Mouse (Mus musculus) CH12.LX (cell line): ENCODE measurements around the gene Camta1. TPM values are rescaled to one million over a fixed set of nuclear protein-coding genes. Genes with fewer than 3 reads are reported as not detected.

Source experiments
- DNase-seq: peaks from one replicate; pipeline ENCODE4 v3.0.0-alpha.2; 2013; ENCODE audit errors: extremely low read depth
- H3K27ac ChIP-seq: 2 replicates; pipeline ENCODE4 v1.5.1; 2012; ENCODE audit warnings: low read depth, mild to moderate bottlenecking, control low read depth, moderate library complexity; ENCODE audit not compliant: insufficient read depth
- H3K27me3 ChIP-seq: replicated peaks from 2 replicates; pipeline ENCODE3; 2012; ENCODE audit warnings: inconsistent platforms
- H3K36me3 ChIP-seq, 2 experiments: replicated peaks in 1 of 2; 2 replicates each; pipeline versions ENCODE3 to v1.6.1; 2012; ENCODE audit warnings: inconsistent platforms in 1 of 2, low read length in 1 of 2, mild to moderate bottlenecking in 1 of 2, mixed read lengths in 1 of 2, moderate library complexity in 1 of 2; ENCODE audit not compliant: control insufficient read depth in 1 of 2, insufficient read depth in 1 of 2
- H3K4me1 ChIP-seq, 2 experiments: 2 replicates each; pipeline ENCODE4 v1.6.1; 2012; ENCODE audit warnings: inconsistent platforms in 1 of 2, moderate library complexity in 1 of 2; ENCODE audit not compliant: insufficient read depth in 2 of 2, control insufficient read depth in 1 of 2
- H3K4me2 ChIP-seq: 2 replicates; pipeline ENCODE4 v1.6.1; 2012; ENCODE audit warnings: low read depth, mild to moderate bottlenecking, control low read depth; ENCODE audit not compliant: poor library complexity, insufficient read depth, severe bottlenecking
- H3K4me3 ChIP-seq, 3 experiments: fragments of 150-350 bp in 1 of 3; sonication (generic) in 1 of 3; replicated peaks in 1 of 3; 2 replicates each; pipeline versions ENCODE3 to v1.5.1; 2011 to 2012; ENCODE audit warnings: low read depth in 2 of 3, low read length in 2 of 3, mild to moderate bottlenecking in 2 of 3, moderate library complexity in 2 of 3, control low read depth in 1 of 3, improper control_type of control experiment in 1 of 3, inconsistent platforms in 1 of 3, mixed read lengths in 1 of 3; ENCODE audit not compliant: poor library complexity in 1 of 3
- H3K79me2 ChIP-seq: replicated peaks from 2 replicates; pipeline ENCODE4 v1.6.1; 2012; ENCODE audit warnings: mild to moderate bottlenecking, moderate library complexity; ENCODE audit not compliant: control insufficient read depth, poor library complexity, insufficient read depth, severe bottlenecking; ENCODE audit errors: extremely low read depth
- H3K9ac ChIP-seq: 2 replicates; pipeline ENCODE4 v1.6.1; 2012; ENCODE audit warnings: low read depth, mild to moderate bottlenecking, control low read depth, moderate library complexity; ENCODE audit not compliant: insufficient read depth
- H3K9me3 ChIP-seq: replicated peaks from 2 replicates; pipeline ENCODE3; 2012; ENCODE audit warnings: low read length, inconsistent platforms, mixed read lengths
- BHLHE40 ChIP-seq: IDR thresholded peaks from 2 replicates; pipeline ENCODE4 v1.6.1; 2011; ENCODE audit warnings: mild to moderate bottlenecking, low read depth, low read length, improper control_type of control experiment
- CHD1 ChIP-seq: IDR thresholded peaks from 2 replicates; pipeline ENCODE4 v1.6.1; 2012; ENCODE audit warnings: low read depth, low read length, improper control_type of control experiment, inconsistent platforms
- CTCF ChIP-seq, 2 experiments: IDR thresholded peaks in 1 of 2; conservative IDR thresholded peaks in 1 of 2; 2 replicates each; pipeline ENCODE4 v1.5.1; 2011 to 2012; ENCODE audit warnings: low read depth in 2 of 2, low read length in 2 of 2, improper control_type of control experiment in 1 of 2, inconsistent platforms in 1 of 2, mild to moderate bottlenecking in 1 of 2, moderate library complexity in 1 of 2
- E2F4 ChIP-seq: IDR thresholded peaks from 2 replicates; pipeline ENCODE4 v1.6.1; 2011; ENCODE audit warnings: low read depth, low read length, improper control_type of control experiment; ENCODE audit not compliant: insufficient replicate concordance
- ELF1 ChIP-seq: IDR thresholded peaks from 2 replicates; pipeline ENCODE4 v1.6.1; 2014; ENCODE audit warnings: low read depth, mild to moderate bottlenecking, inconsistent platforms, low read length, improper control_type of control experiment
- ETS1 ChIP-seq: conservative IDR thresholded peaks from 2 replicates; pipeline ENCODE4 v1.6.1; 2012; ENCODE audit warnings: low read depth, mild to moderate bottlenecking, inconsistent platforms, low read length, improper control_type of control experiment, moderate library complexity
- GABPA ChIP-seq: IDR thresholded peaks from 2 replicates; pipeline ENCODE4 v1.6.1; 2012; ENCODE audit warnings: low read depth, low read length, improper control_type of control experiment, inconsistent platforms; ENCODE audit not compliant: insufficient replicate concordance
- HCFC1 ChIP-seq: IDR thresholded peaks from 2 replicates; pipeline ENCODE4 v1.6.1; 2012; ENCODE audit warnings: low read depth, mild to moderate bottlenecking, inconsistent platforms, low read length, improper control_type of control experiment
- JUN ChIP-seq: IDR thresholded peaks from 2 replicates; pipeline ENCODE4 v1.6.1; 2011; ENCODE audit warnings: low read depth, mild to moderate bottlenecking, low read length, improper control_type of control experiment, moderate library complexity; ENCODE audit not compliant: insufficient read depth
- KAT2A ChIP-seq: IDR thresholded peaks from 2 replicates; pipeline ENCODE4 v1.6.1; 2012; ENCODE audit warnings: low read length, improper control_type of control experiment, inconsistent platforms; ENCODE audit not compliant: insufficient replicate concordance
- PAX5 ChIP-seq: IDR thresholded peaks from 2 replicates; pipeline ENCODE4 v1.6.1; 2012; ENCODE audit warnings: low read length, inconsistent platforms, mixed read lengths
- POLR2A ChIP-seq: IDR thresholded peaks from 2 replicates; pipeline ENCODE4 v1.6.1; 2011; ENCODE audit warnings: low read depth, mild to moderate bottlenecking, improper control_type of control experiment, low read length
- RCOR1 ChIP-seq: conservative IDR thresholded peaks from 2 replicates; pipeline ENCODE4 v1.6.1; 2012; ENCODE audit warnings: low read depth, mild to moderate bottlenecking, inconsistent platforms, low read length, improper control_type of control experiment
- SIN3A ChIP-seq: IDR thresholded peaks from 2 replicates; pipeline ENCODE4 v1.6.1; 2012; ENCODE audit warnings: low read length, improper control_type of control experiment, inconsistent platforms
- TBP ChIP-seq: conservative IDR thresholded peaks from 2 replicates; pipeline ENCODE4 v1.6.1; 2011; ENCODE audit warnings: low read depth, low read length, improper control_type of control experiment
- TCF12 ChIP-seq: IDR thresholded peaks from 2 replicates; pipeline ENCODE4 v1.6.1; 2014; ENCODE audit warnings: low read depth, mild to moderate bottlenecking, inconsistent platforms, low read length, improper control_type of control experiment
- USF1 ChIP-seq: IDR thresholded peaks from 2 replicates; pipeline ENCODE4 v1.6.1; 2014; ENCODE audit warnings: low read depth, mild to moderate bottlenecking, inconsistent platforms, low read length, improper control_type of control experiment
- ZC3H11A ChIP-seq: IDR thresholded peaks from 2 replicates; pipeline ENCODE4 v1.6.1; 2012; ENCODE audit warnings: low read depth, mild to moderate bottlenecking, inconsistent platforms, low read length, improper control_type of control experiment
- ZMIZ1 ChIP-seq: IDR thresholded peaks from 2 replicates; pipeline ENCODE4 v1.6.1; 2012; ENCODE audit warnings: low read depth, mild to moderate bottlenecking, inconsistent platforms, low read length, improper control_type of control experiment
- ZNF384 ChIP-seq: IDR thresholded peaks from 2 replicates; pipeline ENCODE4 v1.6.1; 2012; ENCODE audit warnings: low read depth, low read length, improper control_type of control experiment, inconsistent platforms
- dilution Hi-C: fragments of 300-500 bp; cut with MboI; formaldehyde crosslinking; loops from 2 replicates; pipeline ENCODE4 v1.14.3; 2020; ENCODE audit warnings: low sequenced_read_pairs; ENCODE audit not compliant: extremely low pct_unique_long_range_greater_than_20kb, extremely low pct_ligation_motif_present
- in situ Hi-C: fragments of 300-500 bp; cut with MboI; formaldehyde crosslinking; loops from 3 replicates; pipeline ENCODE4 v1.14.3; 2019; ENCODE audit warnings: low sequenced_read_pairs, low pct_ligation_motif_present, low pct_unique_long_range_greater_than_20kb, mixed read lengths
- polyA plus RNA-seq: library from polyadenylated mRNA; unstranded; fragments of >175 nt; gene quantifications from 2 replicates; pipeline ENCODE4 v1.2.1, GENCODE M21; 2012; ENCODE audit warnings: low read depth; ENCODE audit not compliant: insufficient read length
- total RNA-seq, 2 experiments: library from RNA; depleted of rRNA; stranded (reverse); fragments of 300-350 nt in 1 of 2; fragments of >200 nt in 1 of 2; gene quantifications; 2 replicates each; pipeline ENCODE4 v1.2.3; 2012 to 2014

Gene Camta1
- total and polyA plus RNA-seq, 3 experiments: 9.9 to 32.5 (median 15.3) TPM

DNA sequence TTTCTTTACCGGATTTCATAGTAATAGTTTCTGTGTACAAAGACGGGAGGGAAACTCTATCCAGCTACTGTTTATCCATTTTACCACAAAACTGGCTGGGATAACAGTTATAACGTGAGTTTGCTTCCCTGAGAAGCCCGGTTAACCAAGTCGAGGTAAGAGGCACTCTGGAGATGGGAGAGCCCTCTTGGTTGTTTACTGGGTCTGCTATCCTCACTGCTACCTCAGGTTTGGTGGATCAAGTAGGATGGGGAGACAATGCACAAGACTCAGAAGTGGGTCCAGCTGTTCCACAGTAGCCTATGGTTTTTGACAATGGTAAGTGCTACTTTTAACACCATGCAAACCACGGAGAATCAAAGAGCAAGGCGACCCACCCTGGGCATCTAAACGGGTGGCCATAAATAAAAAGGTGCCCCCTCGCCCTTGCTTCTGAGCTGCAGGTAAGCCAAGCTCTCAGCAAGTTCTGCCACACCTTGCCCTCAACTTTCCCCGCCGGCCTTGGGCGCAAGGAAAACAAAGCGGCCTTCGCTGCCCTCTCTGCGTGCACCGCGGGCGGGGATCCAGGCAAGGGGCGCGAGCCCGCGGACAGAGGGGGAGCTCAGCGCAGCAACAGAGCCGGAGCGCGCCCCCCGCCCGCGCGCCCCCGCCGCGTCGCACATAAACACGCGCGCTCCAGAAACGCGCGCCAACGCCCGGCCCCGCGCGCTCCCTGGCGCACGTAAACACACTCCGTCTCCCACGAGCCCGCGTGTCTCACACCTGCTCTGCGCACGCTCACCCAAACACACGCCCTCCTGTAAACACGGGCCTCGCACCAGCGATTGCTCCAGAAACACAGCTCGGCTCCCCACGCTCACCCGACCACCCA lies 754.3 kb downstream of the Camta1 start:
- Histone ChIP-seq H3K27ac (no peak overlapping the region), H3K4me3 (no peak overlapping the region), H3K27me3 (no peaks in the 10 kb centered on the region), H3K9me3 (peaks cover 39% of the 10 kb centered on the region), H3K4me1 (no peaks in the 10 kb centered on the region), H3K4me2 (no peak overlapping the region), H3K36me3 (no peaks in the 10 kb centered on the region), H3K9ac (no peak overlapping the region), H3K79me2 (no peaks in the 10 kb centered on the region)
- dilution Hi-C loops (no loop called here), in situ Hi-C loops (no loop called here)
- TF ChIP-seq BHLHE40 (no peak), USF1 (no peak), RCOR1 (no peak), PAX5 (no peak), E2F4 (no peak), ZNF384 (no peak), SIN3A (no peak), JUN (no peak), KAT2A (no peak), ZC3H11A (no peak), GABPA (no peak), CTCF (conservative IDR thresholded peaks at IDR 0.05 in 1 of 2, IDR thresholded peaks at IDR 0.05 in 1 of 2; ENCODE audit: low read depth in 2 of 2, low read length in 2 of 2) (no peak), ETS1 (no peak), ZMIZ1 (no peak)
- DNase-seq: no peak

DNA sequence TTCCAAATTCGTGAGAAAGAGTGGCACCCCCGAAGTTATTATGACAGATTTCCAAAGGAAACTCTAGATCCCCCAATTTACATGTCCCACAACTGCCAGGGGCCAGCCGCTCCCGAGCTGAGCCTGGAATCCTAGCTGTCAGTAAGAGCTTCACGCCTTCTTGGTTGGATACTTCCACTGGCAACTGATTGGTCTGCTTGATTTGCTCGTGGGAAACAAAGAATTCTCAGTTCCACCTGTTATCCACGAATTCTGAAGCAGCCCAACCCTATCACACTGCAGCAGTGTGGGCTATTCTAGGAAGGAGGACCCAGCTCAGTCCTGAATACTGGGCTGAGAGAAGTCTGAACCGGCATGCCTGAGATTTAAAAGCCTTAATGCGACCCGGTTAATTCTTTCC lies 755.2 kb downstream of the Camta1 start:
- no peak for TF ChIP-seq ZMIZ1
- no peak for TF ChIP-seq KAT2A
- no peak for TF ChIP-seq TCF12
- no peak for TF ChIP-seq POLR2A
- TF ChIP-seq HCFC1: no peak
- TF ChIP-seq JUN: no peak
- no peak for TF ChIP-seq TBP
- no peak for TF ChIP-seq ELF1
- TF ChIP-seq CHD1: no peak
- Histone ChIP-seq H3K9me3 (peaks cover 46% of the 10 kb centered on the region), H3K4me2 (no peak overlapping the region), H3K27me3 (no peaks in the 10 kb centered on the region), H3K79me2 (no peaks in the 10 kb centered on the region), H3K36me3 (no peaks in the 10 kb centered on the region), H3K4me3 (no peak overlapping the region), H3K27ac (no peak overlapping the region), H3K4me1 (no peaks in the 10 kb centered on the region), H3K9ac (no peak overlapping the region)
- in situ Hi-C loops: no loop called here
- DNase-seq: no peak
- dilution Hi-C loops: no loop called here
